Mouse (Mus musculus): ENCODE data around the gene AC124108.1.

- TF ChIP-seq ETS1 (conservative IDR thresholded peaks at IDR 0.05; ENCODE audit: low read depth, low read length): no peak
- no peak for TF ChIP-seq CTCF (conservative IDR thresholded peaks at IDR 0.05 in 1 of 2, IDR thresholded peaks at IDR 0.05 in 1 of 2; ENCODE audit: low read depth in 2 of 2, low read length in 2 of 2)
- no peak for TF ChIP-seq MXI1 (IDR thresholded peaks at IDR 0.05; ENCODE audit: low read depth, low read length)
- no peak for TF ChIP-seq CHD2 (IDR thresholded peaks at IDR 0.05; ENCODE audit: low read length)
Observed at GRCm38 (mm10) chr1:132149410-132149809, 41.8 kb upstream of the AC124108.1 start.
